Mouse (Mus musculus) limb, embryonic 12.5 days (tissue): ENCODE results near the gene Csnk1g2. TPM values are rescaled to one million over a fixed set of nuclear protein-coding genes. Genes with fewer than 3 reads are reported as not detected.

Source experiments
- ATAC-seq: fragments of 200-750 bp; cut with Nextera tagmentation; 2 replicates; pipeline ENCODE4 v1.8.0; 2017; ENCODE audit warnings: low read depth, moderate TSS enrichment; ENCODE audit not compliant: insufficient number of reproducible peaks, insufficient read depth, low FRiP score, low TSS enrichment
- H3K27ac ChIP-seq: fragments of 300-500 bp; sonication (generic); 2 replicates; pipeline ENCODE4 v1.5.1; 2016; ENCODE audit warnings: mild to moderate bottlenecking, moderate library complexity
- H3K27me3 ChIP-seq: fragments of 300-500 bp; sonication (generic); 2 replicates; pipeline ENCODE4 v1.6.1; 2016; ENCODE audit warnings: mild to moderate bottlenecking, moderate library complexity
- H3K36me3 ChIP-seq: fragments of 300-500 bp; sonication (generic); 2 replicates; pipeline ENCODE4 v1.6.1; 2016; ENCODE audit warnings: mild to moderate bottlenecking, moderate library complexity
- H3K4me1 ChIP-seq: fragments of 300-500 bp; sonication (generic); replicated peaks from 2 replicates; pipeline ENCODE4 v1.6.1; 2016
- H3K4me2 ChIP-seq: fragments of 300-500 bp; sonication (generic); 2 replicates; pipeline ENCODE4 v1.6.1; 2016; ENCODE audit warnings: mild to moderate bottlenecking, moderate library complexity
- H3K4me3 ChIP-seq: fragments of 300-500 bp; sonication (generic); replicated peaks from 2 replicates; pipeline ENCODE4 v1.5.1; 2016; ENCODE audit warnings: mild to moderate bottlenecking
- H3K9ac ChIP-seq: fragments of 300-500 bp; sonication (generic); replicated peaks from 2 replicates; pipeline ENCODE4 v1.6.1; 2016; ENCODE audit warnings: mild to moderate bottlenecking, moderate library complexity
- H3K9me3 ChIP-seq: fragments of 300-500 bp; sonication (generic); 2 replicates; pipeline ENCODE4 v1.6.1; 2016; ENCODE audit warnings: mild to moderate bottlenecking, moderate library complexity
- WGBS: fragments of 180-500 bp; shearing (Covaris S2); methylation state at CpG from one replicate; pipeline ENCODE4 v1.1.7; 2016; 5-methylcytosine and 5-hydroxymethylcytosine counted together
- polyA plus RNA-seq: library from polyadenylated mRNA; unstranded; fragments of >200 nt; fragmentation: Nextera tagmentation; extraction: Ambion mirVana; gene quantifications from 2 replicates; pipeline ENCODE4 v1.2.1, GENCODE M21; 2016

Csnk1g2 gene
- polyA plus RNA-seq, 1 experiment from 2014 or later, result 239 TPM

DNA sequence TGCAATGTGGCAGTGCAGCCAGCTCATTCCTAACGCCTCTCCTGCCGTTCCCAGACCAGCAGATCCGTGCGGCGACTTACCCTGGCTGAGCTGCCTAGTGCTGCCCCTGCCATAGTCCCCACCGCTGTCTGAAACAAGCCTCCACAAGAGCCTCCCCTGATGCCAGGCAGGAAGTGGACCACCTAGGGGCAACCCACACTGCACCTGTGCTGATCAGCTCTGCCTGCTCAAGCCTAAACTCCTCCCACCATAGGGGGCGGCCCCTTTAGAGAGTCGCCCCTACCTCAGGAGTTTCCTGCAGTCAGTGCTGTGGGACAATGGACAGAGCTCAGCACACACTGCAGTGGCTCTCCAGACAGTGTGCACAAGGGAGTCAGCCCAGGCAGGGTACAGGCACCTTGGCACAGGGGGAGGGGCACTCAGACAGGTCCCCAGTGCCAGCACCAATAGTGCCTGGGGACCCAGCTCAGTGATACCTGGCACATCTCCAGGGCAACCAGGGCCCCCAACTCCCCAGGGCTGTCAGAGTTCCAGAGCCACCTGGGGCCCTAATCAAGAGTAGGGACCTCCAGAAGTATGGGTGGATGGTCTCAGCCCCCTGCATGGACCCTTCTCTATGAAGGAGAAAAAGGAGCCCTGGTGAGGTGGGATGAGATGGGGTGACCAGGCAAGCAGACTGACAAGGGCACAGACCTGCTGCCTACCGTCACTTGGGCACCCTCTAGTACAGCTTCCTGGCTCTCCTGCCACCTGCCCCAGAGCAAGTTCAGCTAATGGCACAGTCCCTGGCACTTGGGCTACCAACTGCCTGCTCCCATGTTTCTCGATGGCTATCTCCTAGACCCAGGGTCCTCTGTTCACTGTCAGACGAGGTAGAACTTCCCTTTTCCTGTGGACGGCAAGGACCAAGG lies 37.7 kb upstream of the Csnk1g2 start:
- H3K9ac ChIP-seq, result peak overlapping the region; percentile 34; the same call in 1 of the 2 replicates
- H3K27me3 ChIP-seq, result no peaks in the 10 kb centered on the region
- H3K27ac ChIP-seq, result no peak overlapping the region
- no peak for ATAC-seq
- H3K4me1 ChIP-seq, result peaks cover 30% of the 10 kb centered on the region
- no peaks in the 10 kb centered on the region for H3K9me3 ChIP-seq
- 75% methylated on average over 12 of the region's 12 CpGs for WGBS
- H3K4me2 ChIP-seq, result peak overlapping the region; percentile 32; the same call in 1 of the 2 replicates
- 0 out of 2 replicates have a peak overlapping the region, but pooled peaks have one; percentile 8 for H3K4me3 ChIP-seq
- H3K36me3 ChIP-seq, result peaks cover 56% of the 10 kb centered on the region

- Histone ChIP-seq H3K27ac (no peak overlapping the region), H3K36me3 (peaks cover 56% of the 10 kb centered on the region), H3K9me3 (no peaks in the 10 kb centered on the region), H3K4me1 (peaks cover 30% of the 10 kb centered on the region), H3K9ac (no peak overlapping the region; the same call in 1 of the 2 replicates), H3K4me3 (0 out of 2 replicates have a peak overlapping the region, but pooled peaks have one; percentile 8), H3K27me3 (no peaks in the 10 kb centered on the region), H3K4me2 (peak overlapping the region; percentile 32)
- 90% methylated on average over 8 of the region's 8 CpGs for whole genome bisulfite sequencing
- no peak for ATAC-seq
Measured at GRCm38 (mm10) chr10:80585581-80585980, 37.1 kb upstream of the Csnk1g2 start.

DNA sequence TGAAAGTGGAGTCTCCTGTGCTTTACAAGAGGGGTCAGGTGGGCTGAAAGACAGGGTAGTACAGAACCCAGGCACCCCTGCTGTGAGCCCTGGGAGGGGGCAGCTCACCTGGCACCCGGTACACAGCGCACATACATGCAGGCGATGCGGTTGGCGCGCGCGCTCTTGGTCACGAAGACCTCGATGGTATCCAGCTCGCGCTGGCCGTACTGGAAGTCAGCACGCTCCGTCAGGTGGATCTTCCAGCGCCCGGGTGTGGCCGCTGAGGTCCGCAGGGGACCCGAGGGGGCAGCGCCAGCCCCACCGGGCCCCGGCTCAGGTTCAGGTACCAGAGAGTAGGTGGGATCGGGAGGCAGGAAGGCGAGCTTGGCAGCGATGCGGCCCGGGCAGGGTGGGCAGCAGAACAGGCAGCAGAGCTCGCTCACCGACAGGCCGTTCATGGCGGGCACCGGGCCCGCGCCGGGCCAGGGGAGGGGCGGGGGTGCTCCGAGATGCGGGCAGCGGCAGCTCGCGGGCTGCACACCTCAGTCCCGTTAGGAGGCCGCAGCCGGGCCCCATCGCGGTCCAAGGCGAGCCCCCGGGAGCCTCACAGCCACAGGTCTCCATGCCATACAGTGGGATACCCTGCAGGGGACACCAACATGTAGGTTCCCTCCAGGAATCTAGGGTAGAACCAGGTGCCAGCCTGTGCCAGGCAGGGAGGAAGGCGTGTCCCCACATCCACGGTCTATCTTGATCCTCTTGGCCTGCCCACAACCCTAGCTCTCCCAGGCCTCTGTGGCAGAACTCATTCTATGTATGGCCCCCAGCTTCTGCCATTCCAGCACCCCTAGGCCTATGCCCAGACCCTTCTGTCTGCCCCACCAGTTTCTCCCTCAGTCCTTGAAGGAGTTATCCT lies 36.0 kb upstream of the Csnk1g2 start:
- peak overlapping the region; percentile 53 for H3K27ac ChIP-seq
- no peaks in the 10 kb centered on the region for H3K9me3 ChIP-seq
- H3K4me2 ChIP-seq, result peak overlapping the region; percentile 32; the same call in 1 of the 2 replicates
- H3K4me3 ChIP-seq, result peak overlapping the region; percentile 11; the same call in 1 of the 2 replicates
- H3K27me3 ChIP-seq, result no peaks in the 10 kb centered on the region
- 94% methylated on average over 51 of the region's 51 CpGs for WGBS
- H3K36me3 ChIP-seq, result peaks cover 51% of the 10 kb centered on the region
- ATAC-seq, result no peak
- peaks cover 30% of the 10 kb centered on the region for H3K4me1 ChIP-seq
- no peak overlapping the region; the same call in 1 of the 2 replicates for H3K9ac ChIP-seq

DNA sequence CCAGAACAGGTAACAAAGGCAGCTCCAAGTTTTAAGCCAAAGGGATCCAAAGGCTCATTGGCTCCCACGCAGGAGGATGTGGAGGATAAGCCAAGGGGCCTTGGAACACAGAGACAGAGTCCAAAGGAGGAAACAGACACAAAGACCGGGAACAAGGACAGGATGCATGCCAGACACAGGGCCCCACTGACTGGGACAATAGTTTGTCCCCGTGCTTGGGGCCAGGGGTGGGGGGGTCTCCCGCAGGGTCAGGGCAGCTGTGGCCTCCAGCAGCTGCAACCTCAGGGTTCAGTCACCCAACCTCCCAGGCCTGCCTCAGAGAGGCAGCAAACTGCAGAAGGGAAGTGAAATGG lies 35.4 kb upstream of the Csnk1g2 start:
- H3K4me3 ChIP-seq, result 0 out of 2 replicates have a peak overlapping the region, but pooled peaks have one; percentile 11
- WGBS, result 64% methylated on average over 3 of the region's 4 CpGs
- H3K27me3 ChIP-seq, result no peaks in the 10 kb centered on the region
- ATAC-seq, result no peak
- H3K4me2 ChIP-seq, result peak overlapping the region; percentile 10; the same call in 1 of the 2 replicates
- peaks cover 30% of the 10 kb centered on the region for H3K4me1 ChIP-seq
- H3K27ac ChIP-seq, result peak overlapping the region; percentile 53; the same call in 1 of the 2 replicates
- no peak overlapping the region for H3K9ac ChIP-seq
- H3K9me3 ChIP-seq, result no peaks in the 10 kb centered on the region
- peaks cover 45% of the 10 kb centered on the region for H3K36me3 ChIP-seq

- peak overlapping the region; percentile 99 for H3K4me2 ChIP-seq
- peaks cover 30% of the 10 kb centered on the region for H3K4me1 ChIP-seq
- no peaks in the 10 kb centered on the region for H3K9me3 ChIP-seq
- H3K27me3 ChIP-seq, result no peaks in the 10 kb centered on the region
- H3K9ac ChIP-seq, result peak overlapping the region; percentile 86
- H3K27ac ChIP-seq, result peak overlapping the region; percentile 62; the same call in 1 of the 2 replicates
- 18% methylated on average over 12 of the region's 12 CpGs for WGBS
- peaks cover 28% of the 10 kb centered on the region for H3K36me3 ChIP-seq
- peak overlapping the region; percentile 92 for H3K4me3 ChIP-seq
- no peak for ATAC-seq
Measured at GRCm38 (mm10) chr10:80589127-80589878, 33.3 kb upstream of the Csnk1g2 start.

DNA sequence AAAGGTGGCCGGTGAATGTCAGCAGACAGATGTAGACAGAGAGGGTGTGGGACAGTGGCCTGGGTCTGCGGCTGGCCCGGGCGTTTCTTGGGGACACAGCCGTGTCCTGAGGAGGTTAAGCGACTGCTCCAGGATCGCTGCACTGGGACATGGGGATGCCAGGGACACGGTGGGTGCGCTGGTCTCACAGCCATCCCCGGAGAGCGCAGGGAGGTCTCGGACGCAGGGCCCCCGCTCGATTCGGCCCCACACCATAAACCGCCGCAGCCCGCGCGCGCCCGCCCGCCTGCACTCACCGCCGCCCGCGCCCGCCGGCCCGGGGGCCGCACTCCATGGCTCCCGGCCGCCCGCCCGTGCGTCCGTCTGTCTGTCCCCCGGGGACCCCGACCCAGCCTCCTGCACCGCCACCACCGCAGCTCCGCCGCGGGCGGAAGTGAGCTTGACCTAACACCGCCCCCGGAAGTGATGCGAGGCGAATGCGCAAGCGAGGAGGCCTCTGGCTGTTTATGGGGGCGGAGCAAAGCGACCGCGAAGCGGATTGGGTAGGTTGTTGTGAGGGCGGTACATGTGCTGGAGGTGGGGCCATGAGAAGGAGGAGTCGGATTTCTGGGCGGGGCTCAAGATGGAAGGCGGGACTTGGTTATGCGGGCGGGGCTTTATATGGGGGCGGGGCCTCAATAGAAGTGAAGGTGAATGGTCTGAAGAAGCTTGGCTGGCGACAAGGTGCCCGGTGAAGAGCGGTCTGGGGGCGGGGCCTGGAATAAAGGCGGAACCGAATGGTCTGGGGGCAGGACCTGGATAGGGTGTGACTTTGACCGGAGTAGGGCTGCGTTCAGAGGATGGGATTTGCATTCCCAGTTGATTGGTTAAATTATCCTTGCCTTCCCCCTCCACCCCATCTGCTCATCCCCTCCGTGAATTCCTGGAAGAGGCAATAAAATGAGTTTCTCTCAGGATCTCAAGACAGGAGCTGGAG lies 32.5 kb upstream of the Csnk1g2 start, which contains the start of gene Abhd17a:
Gene Abhd17a (minus strand): TSS at position 463 of the 976 bp plus-strand sequence.
- Histone ChIP-seq H3K9ac (peak within 1 kb of the TSS; percentile 86), H3K4me3 (peak within 1 kb of the TSS; percentile 92), H3K27me3 (no peaks in the 10 kb centered on the region), H3K4me1 (peaks cover 23% of the 10 kb centered on the region), H3K36me3 (peaks cover 19% of the 10 kb centered on the region), H3K27ac (peak within 1 kb of the TSS; percentile 62; the same call in 1 of the 2 replicates), H3K9me3 (no peaks in the 10 kb centered on the region), H3K4me2 (peak within 1 kb of the TSS; percentile 99)
- peak; percentile 94 for ATAC-seq
- under 1% methylated on average over 71 of the region's 73 CpGs for WGBS

- no peaks in the 10 kb centered on the region for H3K4me1 ChIP-seq
- H3K9me3 ChIP-seq, result no peaks in the 10 kb centered on the region
- no peaks in the 10 kb centered on the region for H3K27me3 ChIP-seq
- H3K9ac ChIP-seq, result no peak overlapping the region
- H3K27ac ChIP-seq, result no peak overlapping the region
- H3K4me2 ChIP-seq, result no peak overlapping the region
- no peak for ATAC-seq
- H3K36me3 ChIP-seq, result no peaks in the 10 kb centered on the region
- no peak overlapping the region for H3K4me3 ChIP-seq
- WGBS, result 43% methylated on average over 4 of the region's 4 CpGs
Measured at GRCm38 (mm10) chr10:80596318-80596717, 26.3 kb upstream of the Csnk1g2 start.

- ATAC-seq, result peak; percentile 94
- Histone ChIP-seq H3K27me3 (no peaks in the 10 kb centered on the region), H3K4me1 (peaks cover 15% of the 10 kb centered on the region), H3K9ac (peak within 1 kb of the TSS; percentile 65), H3K4me3 (peak within 1 kb of the TSS; percentile 68), H3K4me2 (peak within 1 kb of the TSS; percentile 77), H3K36me3 (peaks cover 20% of the 10 kb centered on the region), H3K9me3 (no peaks in the 10 kb centered on the region), H3K27ac (peak within 1 kb of the TSS; percentile 82)
- WGBS, result under 1% methylated on average over 54 of the region's 54 CpGs
Measured at GRCm38 (mm10) chr10:80602698-80603325, 19.8 kb upstream of the Csnk1g2 start, which contains the start of the genes Scamp4 and Adat3. Gene Scamp4, plus strand, starts transcription at chr10:80602872. Gene Adat3, plus strand, starts transcription at chr10:80602880.

GRCm38 (mm10) chr10:80603364-80603763 lies 19.3 kb upstream of the Csnk1g2 start:
- Histone ChIP-seq H3K36me3 (peaks cover 26% of the 10 kb centered on the region), H3K9ac (peak overlapping the region; percentile 65), H3K4me1 (peaks cover 15% of the 10 kb centered on the region), H3K4me3 (peak overlapping the region; percentile 68), H3K27ac (peak overlapping the region; percentile 82), H3K9me3 (no peaks in the 10 kb centered on the region), H3K4me2 (peak overlapping the region; percentile 77), H3K27me3 (no peaks in the 10 kb centered on the region)
- peak; percentile 5; the same call in 1 of the 2 replicates for ATAC-seq
- WGBS, result 41% methylated on average over 7 of the region's 7 CpGs
